Mouse (Mus musculus): ENCODE data around the gene Kcnj8. TPM values are rescaled to one million over a fixed set of nuclear protein-coding genes. Genes with fewer than 3 reads are reported as not detected.

Gene Kcnj8
- polyA plus RNA-seq (2012; rRNA removed) (9.7 and 10.0 TPM in 2 replicates), polyA plus RNA-seq (2014; fragmentation: Nextera tagmentation; extraction: Ambion mirVana) (8.2 and 11.3 TPM in 2 replicates)

DNA sequence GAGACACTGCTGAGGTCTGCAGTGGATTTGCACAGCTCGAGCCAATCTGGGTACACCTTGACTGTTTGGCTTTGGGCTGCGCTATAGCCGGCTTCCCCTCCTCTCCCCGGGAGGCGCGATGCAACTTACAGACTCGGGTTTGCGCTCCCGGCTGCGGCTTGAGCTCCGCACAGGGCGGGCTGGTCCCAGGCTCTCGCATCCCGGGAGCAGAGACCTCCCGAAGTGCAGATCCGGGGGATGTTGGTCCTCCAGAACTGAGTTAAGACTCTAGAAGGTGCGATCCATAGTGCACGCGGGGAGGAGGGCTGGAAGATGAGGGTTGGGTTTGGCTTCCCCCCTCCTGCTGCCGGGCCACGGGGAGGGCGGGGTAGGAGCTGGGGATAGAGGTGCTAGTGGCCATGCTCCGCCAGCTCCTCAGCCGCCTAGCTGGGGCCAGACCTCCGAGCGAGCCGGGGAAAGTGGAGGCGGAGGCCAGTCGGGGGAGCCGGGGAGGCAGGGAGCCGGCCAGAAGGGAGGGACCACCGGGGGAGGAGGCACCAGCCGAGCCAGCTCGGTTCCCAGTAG lies at the start of gene Kcnj8:
Kcnj8 (minus strand) TSS at position 560 of the 564 bp plus-strand sequence.
- Histone ChIP-seq H3K4me3 (replicated peaks; ENCODE audit: low read length) (peak within 1 kb of the TSS; percentile 42), H3K27me3 (ENCODE audit: control insufficient read depth, insufficient read depth, low read length) (peaks cover 54% of the 10 kb centered on the region), H3K9ac (ENCODE audit: low read depth, low read length, severe bottlenecking) (peak within 1 kb of the TSS; percentile 53), H3K4me1 (ENCODE audit: control insufficient read depth, insufficient read depth, low read length) (peaks cover 5% of the 10 kb centered on the region; the same call in 1 of the 2 replicates), H3K9me3 (ENCODE audit: control insufficient read depth, low read length) (no peaks in the 10 kb centered on the region), H3K4me2 (replicated peaks; ENCODE audit: low read depth, low read length, severe bottlenecking) (peak within 1 kb of the TSS; percentile 92), H3K36me3 (ENCODE audit: control insufficient read depth, insufficient read depth, low read length) (no peaks in the 10 kb centered on the region), H3K27ac (replicated peaks; ENCODE audit: low read depth, low read length) (no peak within 1 kb of the TSS)
- no peak for TF ChIP-seq POLR2A (IDR thresholded peaks at IDR 0.05; ENCODE audit: borderline replicate concordance, extremely low read depth, insufficient read depth, insufficient read length)
- WGBS, result under 1% methylated on average over 32 of the region's 34 CpGs
- peak; percentile 84 for ATAC-seq (ENCODE audit: low FRiP score, low read depth)
- DNase-seq (ENCODE audit: low spot score), result peak; percentile 56

DNA sequence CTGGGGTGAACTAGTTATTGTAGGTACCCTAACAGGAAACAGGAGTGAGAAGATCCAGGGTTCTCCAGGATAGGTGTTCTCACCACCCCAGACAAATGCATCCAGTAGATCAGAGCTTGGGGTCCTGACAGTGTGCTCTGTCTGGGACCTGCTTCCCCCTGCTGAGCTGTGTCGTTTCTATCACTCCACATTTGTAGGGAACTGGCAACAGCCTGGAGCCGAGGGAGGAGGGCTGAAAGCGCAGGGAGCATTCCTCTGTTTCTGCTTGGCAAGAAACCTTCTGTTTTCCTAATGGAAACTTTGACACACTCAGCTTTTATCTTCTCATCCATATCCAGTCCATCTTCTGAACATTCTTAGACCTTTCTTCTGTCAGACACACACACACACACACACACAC lies 45.2 kb upstream of the Kcnj8 start:
- Histone ChIP-seq H3K9me3 (ENCODE audit: control insufficient read depth, low read length) (no peaks in the 10 kb centered on the region), H3K36me3 (ENCODE audit: control insufficient read depth, insufficient read depth, low read length) (no peaks in the 10 kb centered on the region), H3K4me3 (replicated peaks; ENCODE audit: low read length) (no peak overlapping the region), H3K9ac (ENCODE audit: low read depth, low read length, severe bottlenecking) (no peak overlapping the region), H3K27ac (replicated peaks; ENCODE audit: low read depth, low read length) (no peak overlapping the region), H3K4me2 (replicated peaks; ENCODE audit: low read depth, low read length, severe bottlenecking) (no peak overlapping the region), H3K27me3 (ENCODE audit: control insufficient read depth, insufficient read depth, low read length) (no peaks in the 10 kb centered on the region), H3K4me1 (ENCODE audit: control insufficient read depth, insufficient read depth, low read length) (no peaks in the 10 kb centered on the region)
- WGBS, result 28% methylated on average over 3 of the region's 3 CpGs
- no peak for TF ChIP-seq POLR2A (IDR thresholded peaks at IDR 0.05; ENCODE audit: borderline replicate concordance, extremely low read depth, insufficient read depth, insufficient read length)
- DNase-seq (ENCODE audit: low spot score) (peak; percentile 42), ATAC-seq (ENCODE audit: low FRiP score, low read depth) (no peak)

- DNase-seq (ENCODE audit: low spot score) (no peak), ATAC-seq (ENCODE audit: low FRiP score, low read depth) (no peak)
- TF ChIP-seq POLR2A (IDR thresholded peaks at IDR 0.05; ENCODE audit: borderline replicate concordance, extremely low read depth, insufficient read depth, insufficient read length), result no peak
- WGBS, result 79% methylated on average over 10 of the region's 10 CpGs
- H3K9me3 ChIP-seq (ENCODE audit: control insufficient read depth, low read length), result no peaks in the 10 kb centered on the region
- no peaks in the 10 kb centered on the region for H3K36me3 ChIP-seq (ENCODE audit: control insufficient read depth, insufficient read depth, low read length)
- no peaks in the 10 kb centered on the region for H3K27me3 ChIP-seq (ENCODE audit: control insufficient read depth, insufficient read depth, low read length)
- no peak overlapping the region for H3K27ac ChIP-seq (replicated peaks; ENCODE audit: low read depth, low read length)
- H3K9ac ChIP-seq (ENCODE audit: low read depth, low read length, severe bottlenecking), result no peak overlapping the region
- no peak overlapping the region for H3K4me2 ChIP-seq (replicated peaks; ENCODE audit: low read depth, low read length, severe bottlenecking)
- H3K4me1 ChIP-seq (ENCODE audit: control insufficient read depth, insufficient read depth, low read length), result no peaks in the 10 kb centered on the region
- no peak overlapping the region for H3K4me3 ChIP-seq (replicated peaks; ENCODE audit: low read length)
Measured at GRCm38 (mm10) chr6:142614324-142614723, 42.9 kb upstream of the Kcnj8 start.

DNA sequence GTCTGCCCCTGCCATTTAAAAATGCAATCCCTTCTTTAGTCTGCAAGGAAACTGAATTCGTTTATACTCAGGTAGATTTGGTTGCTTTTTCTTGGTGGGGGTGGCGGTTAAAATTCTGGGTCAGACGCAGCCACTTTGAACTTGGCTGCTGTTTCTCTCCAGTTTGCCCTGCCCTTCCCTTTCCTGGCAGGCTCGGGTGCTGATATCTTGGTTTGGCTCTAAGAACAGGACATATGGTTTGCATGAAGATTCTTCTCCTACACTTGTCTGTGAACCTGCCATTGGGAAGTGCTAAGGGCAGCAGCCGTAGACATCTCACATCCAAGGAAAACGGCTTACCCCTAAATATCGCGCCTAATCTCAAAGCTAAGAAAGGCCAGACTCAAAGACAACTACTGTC lies 41.0 kb upstream of the Kcnj8 start:
- H3K27ac ChIP-seq (replicated peaks; ENCODE audit: low read depth, low read length), result no peak overlapping the region
- 80% methylated on average over 8 of the region's 8 CpGs for WGBS
- no peak overlapping the region for H3K4me3 ChIP-seq (replicated peaks; ENCODE audit: low read length)
- no peaks in the 10 kb centered on the region for H3K9me3 ChIP-seq (ENCODE audit: control insufficient read depth, low read length)
- H3K4me1 ChIP-seq (ENCODE audit: control insufficient read depth, insufficient read depth, low read length), result no peaks in the 10 kb centered on the region
- ATAC-seq (ENCODE audit: low FRiP score, low read depth) (no peak), DNase-seq (ENCODE audit: low spot score) (no peak)
- TF ChIP-seq POLR2A (IDR thresholded peaks at IDR 0.05; ENCODE audit: borderline replicate concordance, extremely low read depth, insufficient read depth, insufficient read length), result no peak
- H3K4me2 ChIP-seq (replicated peaks; ENCODE audit: low read depth, low read length, severe bottlenecking), result no peak overlapping the region
- H3K36me3 ChIP-seq (ENCODE audit: control insufficient read depth, insufficient read depth, low read length), result no peaks in the 10 kb centered on the region
- no peaks in the 10 kb centered on the region for H3K27me3 ChIP-seq (ENCODE audit: control insufficient read depth, insufficient read depth, low read length)
- no peak overlapping the region for H3K9ac ChIP-seq (ENCODE audit: low read depth, low read length, severe bottlenecking)

DNA sequence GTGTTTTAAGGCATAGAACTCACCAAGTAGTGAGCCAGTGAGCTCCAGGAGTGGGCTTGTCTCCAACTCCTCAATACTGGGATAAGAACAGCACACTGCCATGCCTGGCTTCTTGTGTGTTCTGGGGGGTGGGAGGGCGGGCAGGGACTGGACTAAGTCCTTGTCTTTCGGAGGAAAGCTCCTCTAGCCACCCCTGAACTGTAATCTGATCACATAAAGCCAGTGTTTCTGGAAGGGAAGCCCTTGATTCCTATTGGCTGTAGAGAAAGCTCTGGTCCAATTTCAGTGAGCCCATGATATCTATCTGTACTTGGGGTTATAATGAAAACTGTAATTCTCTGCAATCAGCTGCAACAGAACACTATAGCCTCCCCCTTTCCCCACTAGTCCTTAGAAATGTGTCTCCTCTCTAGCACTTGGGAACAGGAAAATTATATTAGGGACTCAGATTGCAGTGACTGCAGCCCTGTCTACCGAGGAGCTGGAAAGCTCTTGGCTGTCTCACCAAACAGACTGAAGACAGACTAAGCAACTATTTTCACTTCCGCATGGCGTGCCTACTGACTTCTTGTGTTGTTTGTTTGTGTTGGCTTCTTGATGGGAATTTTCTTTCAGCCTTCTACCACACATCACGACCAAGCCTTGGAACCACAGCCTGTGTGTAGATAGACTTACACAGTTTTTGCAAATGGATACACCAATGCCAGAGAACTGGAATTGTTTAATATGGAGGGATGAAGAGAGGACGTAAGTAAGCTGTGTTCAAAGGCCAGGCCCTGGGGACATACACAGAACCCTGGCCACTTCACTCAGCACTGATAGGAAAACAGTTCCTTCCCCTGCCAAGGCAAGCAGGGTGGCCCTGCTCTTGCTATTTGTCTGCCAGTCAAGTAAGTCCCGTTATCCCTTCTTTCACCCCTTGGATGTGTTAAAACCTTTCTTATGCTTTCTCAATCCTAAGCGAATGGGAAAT lies 38.3 kb upstream of the Kcnj8 start:
- H3K27ac ChIP-seq (replicated peaks; ENCODE audit: low read depth, low read length), result no peak overlapping the region
- no peak overlapping the region for H3K4me3 ChIP-seq (replicated peaks; ENCODE audit: low read length)
- no peaks in the 10 kb centered on the region for H3K4me1 ChIP-seq (ENCODE audit: control insufficient read depth, insufficient read depth, low read length)
- H3K9ac ChIP-seq (ENCODE audit: low read depth, low read length, severe bottlenecking), result no peak overlapping the region
- DNase-seq (ENCODE audit: low spot score) (no peak), ATAC-seq (ENCODE audit: low FRiP score, low read depth) (no peak)
- no peaks in the 10 kb centered on the region for H3K36me3 ChIP-seq (ENCODE audit: control insufficient read depth, insufficient read depth, low read length)
- no peaks in the 10 kb centered on the region for H3K27me3 ChIP-seq (ENCODE audit: control insufficient read depth, insufficient read depth, low read length)
- WGBS, result 61% methylated on average over 9 of the region's 9 CpGs
- TF ChIP-seq POLR2A (IDR thresholded peaks at IDR 0.05; ENCODE audit: borderline replicate concordance, extremely low read depth, insufficient read depth, insufficient read length), result no peak
- no peak overlapping the region for H3K4me2 ChIP-seq (replicated peaks; ENCODE audit: low read depth, low read length, severe bottlenecking)
- no peaks in the 10 kb centered on the region for H3K9me3 ChIP-seq (ENCODE audit: control insufficient read depth, low read length)

Data from limb, embryonic 14.5 days (tissue).